Mouse (Mus musculus): ENCODE measurements around the gene Rnf208.

The Rnf208 gene

DNA sequence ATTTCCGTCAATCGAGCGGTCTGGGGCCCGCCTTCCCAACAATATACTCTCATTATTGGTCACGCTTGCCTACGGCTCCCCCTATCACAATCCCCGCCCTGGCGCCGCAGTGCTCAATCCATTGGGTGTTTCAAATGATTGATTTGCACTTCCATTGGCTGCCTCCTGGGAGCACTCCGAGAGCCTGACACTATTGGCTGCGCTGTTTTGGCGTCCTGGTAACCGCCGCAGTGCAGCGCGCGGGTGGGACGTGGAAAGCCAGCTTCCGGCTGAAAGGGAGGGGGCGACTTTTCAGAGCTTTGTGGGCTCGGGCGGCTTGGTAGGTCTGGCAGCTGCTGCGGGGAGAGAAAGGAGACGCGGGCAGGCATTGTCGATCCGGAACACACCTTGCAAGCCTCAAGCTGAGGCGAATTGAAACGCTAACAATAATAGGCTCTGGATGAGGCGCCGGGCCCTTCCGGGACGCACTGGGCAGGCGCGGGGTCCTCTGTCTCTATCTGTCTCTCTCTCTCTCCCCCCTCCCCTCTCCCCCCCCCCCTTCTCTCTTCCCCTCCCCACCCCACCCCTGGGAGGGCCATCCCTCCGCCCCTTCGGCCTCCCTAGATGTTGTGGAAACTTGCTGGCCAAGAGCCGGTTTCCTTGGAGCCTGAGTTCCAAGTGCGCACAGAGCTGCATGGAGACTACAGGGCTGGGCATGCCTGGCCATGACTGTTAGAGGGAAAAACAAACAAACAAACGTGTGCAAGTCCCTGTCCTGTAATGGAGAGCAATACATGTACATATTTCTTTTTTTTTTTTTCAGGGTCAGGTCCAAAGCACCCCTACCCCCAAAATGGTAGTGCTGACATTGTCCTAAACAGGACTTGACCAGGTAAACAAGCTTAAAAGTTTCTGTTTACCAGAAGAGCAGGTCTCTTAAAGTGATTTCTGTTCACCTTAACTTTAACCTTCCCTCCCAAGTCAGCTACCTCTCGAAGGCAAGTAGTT lies 17.0 kb upstream of the Rnf208 start:
- peak; percentile 99 for DNase-seq (ENCODE audit: low spot score in 2 of 2)

DNA sequence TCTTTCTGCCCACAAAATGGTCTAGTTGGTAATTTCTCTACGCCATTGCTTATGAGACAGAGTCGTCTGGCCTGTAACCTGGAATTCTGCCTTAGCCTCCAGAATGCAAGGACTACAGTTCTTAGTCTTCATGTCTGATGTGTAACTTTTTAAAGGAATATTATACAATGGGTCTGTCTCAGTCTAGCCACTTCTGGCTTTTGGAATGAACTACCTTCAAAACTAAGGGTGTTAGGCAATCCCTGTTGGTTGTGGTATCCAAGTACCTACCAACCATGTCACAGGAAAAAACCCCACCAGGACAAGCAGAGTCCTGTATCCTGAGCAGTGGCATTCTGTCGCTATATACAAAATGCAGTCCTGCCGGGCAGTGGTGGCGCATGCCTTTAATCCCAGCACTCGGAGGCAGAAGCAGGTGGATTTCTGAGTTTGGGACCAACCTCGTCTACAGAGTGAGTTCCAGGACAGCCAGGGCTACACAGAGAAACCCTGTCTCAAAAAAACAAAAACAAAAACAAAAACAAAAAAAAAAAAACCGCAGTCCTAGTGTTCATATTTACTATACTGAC lies 16.2 kb upstream of the Rnf208 start:
- DNase-seq (ENCODE audit: low spot score in 2 of 2), result no peak

DNA sequence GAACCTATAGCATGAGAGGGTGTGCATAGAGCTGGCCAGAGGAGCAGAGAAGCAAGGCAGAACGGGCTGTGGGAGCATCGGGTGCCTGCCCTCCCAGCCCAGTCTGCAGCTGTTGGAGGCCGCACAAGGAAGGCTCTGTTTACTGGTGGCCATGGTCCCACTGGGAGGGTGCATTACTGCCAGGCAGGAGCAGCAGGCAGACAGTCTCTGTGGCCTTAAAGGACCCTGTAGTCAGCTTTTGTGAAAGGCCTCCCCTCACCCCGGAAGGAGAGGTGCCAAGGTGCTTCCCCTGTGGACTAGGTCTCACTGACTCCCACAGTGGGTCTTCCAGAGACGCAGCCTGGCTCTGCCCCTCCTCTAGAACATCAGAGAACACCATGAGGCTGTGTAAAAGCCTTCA lies 15.2 kb upstream of the Rnf208 start:
- DNase-seq (ENCODE audit: low spot score in 2 of 2), result peak; percentile 31 to 44

DNA sequence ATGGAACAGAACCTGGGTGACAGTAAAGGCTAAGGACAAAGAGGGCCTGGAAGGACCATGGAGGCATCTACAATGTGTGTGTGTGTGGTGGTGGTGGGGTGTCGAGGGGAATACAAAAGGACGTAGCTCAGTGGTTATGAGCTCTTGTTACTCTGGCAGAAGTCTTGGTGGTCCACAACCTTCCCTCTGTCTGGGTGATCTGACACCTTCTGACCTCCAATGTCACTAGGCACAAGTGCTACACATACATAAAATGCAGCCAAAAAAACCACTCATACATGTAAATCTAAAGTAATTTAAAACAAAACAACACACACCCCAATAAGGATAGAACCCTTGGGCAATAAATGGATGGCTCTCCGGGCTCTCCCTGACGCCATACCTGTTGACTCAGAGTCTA lies 14.6 kb upstream of the Rnf208 start:
- no peak for DNase-seq (ENCODE audit: low spot score in 2 of 2)

DNA sequence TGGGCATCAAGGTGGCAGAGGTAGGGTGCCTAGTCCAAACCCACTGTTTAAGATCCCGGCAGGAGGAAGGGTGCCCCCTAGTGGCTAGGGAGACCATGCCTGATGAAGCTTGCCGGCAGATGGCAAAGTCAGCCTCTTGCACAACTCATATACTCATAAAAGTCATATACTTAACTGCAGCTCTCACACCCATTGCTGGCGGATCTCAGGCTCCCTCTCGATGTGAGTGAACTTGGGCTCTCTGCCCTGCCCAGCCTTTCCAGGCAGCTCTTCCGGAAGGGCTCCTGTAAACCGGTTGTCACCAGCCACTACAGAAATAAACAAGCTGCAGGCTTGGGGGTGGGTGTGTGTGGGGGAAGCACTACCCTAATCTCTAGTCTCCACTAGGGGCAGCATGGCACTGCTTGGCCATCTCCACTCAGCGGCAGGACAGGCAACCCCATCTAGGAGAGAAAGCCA lies 13.6 kb upstream of the Rnf208 start:
- DNase-seq (ENCODE audit: low spot score in 2 of 2), result peak; percentile 81 to 86

- no peak for DNase-seq (ENCODE audit: low spot score in 2 of 2)
Measured at GRCm38 (mm10) chr2:25228995-25229530, 13.0 kb upstream of the Rnf208 start.

GRCm38 (mm10) chr2:25229582-25229981 lies 12.5 kb upstream of the Rnf208 start:
- no peak for DNase-seq (ENCODE audit: low spot score in 2 of 2)

DNA sequence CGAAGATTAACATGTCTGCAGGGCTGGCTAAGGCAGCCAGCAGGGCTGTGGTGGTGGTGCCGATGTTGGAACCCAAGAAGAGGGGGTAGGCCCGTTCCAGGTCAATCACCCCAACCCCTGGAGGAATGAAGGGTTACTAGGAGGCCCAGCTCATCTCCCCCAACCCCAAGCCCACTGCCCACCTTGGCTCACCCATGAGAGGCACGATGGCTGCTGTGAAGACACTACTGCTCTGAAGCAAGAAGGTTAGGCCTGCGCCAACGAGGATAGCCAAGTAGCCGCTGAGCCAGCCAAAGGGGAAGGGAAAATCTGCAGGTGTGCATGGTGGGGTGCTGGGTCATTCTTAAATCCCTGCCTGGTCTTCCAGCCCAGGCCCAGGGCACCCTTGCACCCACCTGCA lies 11.5 kb upstream of the Rnf208 start:
- DNase-seq (ENCODE audit: low spot score in 2 of 2), result no peak

- no peak for DNase-seq (ENCODE audit: low spot score in 2 of 2)
Measured at GRCm38 (mm10) chr2:25231038-25231437, 11.0 kb upstream of the Rnf208 start.

GRCm38 (mm10) chr2:25233421-25233820 lies 8.6 kb upstream of the Rnf208 start:
- no peak for DNase-seq (ENCODE audit: low spot score in 2 of 2)

DNA sequence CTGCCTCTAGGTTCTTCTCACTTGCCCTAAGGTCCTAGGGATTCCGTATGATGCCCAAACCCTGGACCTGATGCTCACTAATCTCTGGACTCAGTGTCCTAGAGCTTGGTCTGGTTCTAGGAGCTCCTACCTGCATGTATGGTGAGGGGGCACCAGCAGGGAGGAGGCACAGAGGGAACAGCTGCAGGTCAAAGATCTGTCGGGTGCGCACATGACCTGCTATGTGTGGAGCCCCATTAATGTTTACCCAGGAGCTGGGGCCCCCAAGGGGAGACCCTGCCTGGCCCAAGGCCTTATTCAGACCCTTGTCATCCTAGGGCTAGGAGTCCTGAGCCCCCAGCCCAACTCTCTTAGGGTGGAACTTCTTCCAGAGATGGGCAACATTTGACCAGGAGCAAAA lies 8.0 kb upstream of the Rnf208 start, which contains the start of gene Slc34a3:
TSS of gene Slc34a3 (minus strand) at position 315 of the 400 bp plus-strand sequence.
- no peak for DNase-seq (ENCODE audit: low spot score in 2 of 2)

- no peak for DNase-seq (ENCODE audit: low spot score in 2 of 2)
Measured at GRCm38 (mm10) chr2:25234551-25235220, 7.4 kb upstream of the Rnf208 start.

DNA sequence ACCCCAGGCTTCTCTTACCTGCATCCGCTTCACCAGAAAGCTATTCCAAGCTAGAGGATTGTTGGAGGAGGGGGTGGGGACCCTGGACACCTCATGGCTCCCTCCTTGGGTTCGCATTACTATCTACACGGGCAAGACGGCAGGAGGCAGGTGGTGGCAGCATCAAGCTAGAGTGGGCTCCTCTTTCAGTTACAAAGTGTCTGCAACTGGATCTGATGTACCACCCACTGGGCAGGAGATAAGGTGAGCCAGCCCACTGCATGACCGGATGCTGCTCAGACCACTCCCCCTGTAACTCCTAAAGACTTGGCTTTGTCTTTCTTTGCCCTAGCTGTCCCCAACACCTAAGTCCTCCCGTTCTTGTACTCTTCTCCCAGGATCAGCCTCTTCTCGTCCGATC lies 5.4 kb upstream of the Rnf208 start, which contains the start of gene Rnf224:
TSS of gene Rnf224 (minus strand) at position 174 of the 400 bp plus-strand sequence.
- DNase-seq (ENCODE audit: low spot score in 2 of 2), result no peak

- DNase-seq (ENCODE audit: low spot score in 2 of 2), result no peak
Measured at GRCm38 (mm10) chr2:25237522-25237921, 4.5 kb upstream of the Rnf208 start.

- no peak for DNase-seq (ENCODE audit: low spot score in 2 of 2)
Measured at GRCm38 (mm10) chr2:25238106-25238505, 3.9 kb upstream of the Rnf208 start.

DNA sequence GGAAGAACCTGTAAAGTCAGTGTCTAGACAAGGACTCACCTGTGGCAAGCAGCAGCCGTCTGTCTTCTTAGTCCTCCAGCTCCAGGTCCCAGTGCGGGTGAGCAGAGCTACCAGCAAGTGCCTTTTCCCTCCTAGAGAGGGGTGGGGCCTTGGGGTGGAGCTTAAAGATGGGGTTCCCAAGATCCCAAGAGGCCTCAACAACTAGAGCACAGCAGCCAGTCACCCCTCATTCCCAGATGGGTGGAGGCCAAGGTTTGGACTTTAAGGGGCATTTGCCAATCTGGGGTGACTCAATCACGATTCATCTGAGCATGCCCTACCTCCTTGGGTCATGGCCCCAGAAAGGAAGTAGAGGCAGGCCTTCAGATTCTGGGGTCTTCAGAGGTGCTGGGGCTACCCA lies 2.3 kb upstream of the Rnf208 start:
- DNase-seq (ENCODE audit: low spot score in 2 of 2), result no peak

DNA sequence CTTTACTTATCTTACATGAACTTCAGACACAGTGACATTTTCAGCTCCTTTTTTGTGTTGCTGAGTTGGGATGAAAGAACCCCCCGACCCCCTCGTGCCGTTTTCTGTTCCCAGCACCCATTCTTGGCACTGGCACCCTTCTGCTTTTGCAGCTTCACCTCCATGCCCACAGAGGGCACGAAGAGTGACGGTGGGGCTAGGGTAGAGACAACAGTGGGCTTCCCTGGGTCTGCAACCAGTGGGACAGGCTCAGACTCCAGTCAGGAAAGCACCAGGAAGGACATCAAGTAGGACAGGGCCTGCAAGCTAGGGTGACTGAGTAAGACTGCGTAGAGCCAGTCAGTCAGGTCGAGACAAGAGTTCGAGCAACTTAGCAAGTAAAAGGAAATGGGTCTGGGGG lies 1.7 kb upstream of the Rnf208 start:
- DNase-seq (ENCODE audit: low spot score in 2 of 2), result no peak

DNA sequence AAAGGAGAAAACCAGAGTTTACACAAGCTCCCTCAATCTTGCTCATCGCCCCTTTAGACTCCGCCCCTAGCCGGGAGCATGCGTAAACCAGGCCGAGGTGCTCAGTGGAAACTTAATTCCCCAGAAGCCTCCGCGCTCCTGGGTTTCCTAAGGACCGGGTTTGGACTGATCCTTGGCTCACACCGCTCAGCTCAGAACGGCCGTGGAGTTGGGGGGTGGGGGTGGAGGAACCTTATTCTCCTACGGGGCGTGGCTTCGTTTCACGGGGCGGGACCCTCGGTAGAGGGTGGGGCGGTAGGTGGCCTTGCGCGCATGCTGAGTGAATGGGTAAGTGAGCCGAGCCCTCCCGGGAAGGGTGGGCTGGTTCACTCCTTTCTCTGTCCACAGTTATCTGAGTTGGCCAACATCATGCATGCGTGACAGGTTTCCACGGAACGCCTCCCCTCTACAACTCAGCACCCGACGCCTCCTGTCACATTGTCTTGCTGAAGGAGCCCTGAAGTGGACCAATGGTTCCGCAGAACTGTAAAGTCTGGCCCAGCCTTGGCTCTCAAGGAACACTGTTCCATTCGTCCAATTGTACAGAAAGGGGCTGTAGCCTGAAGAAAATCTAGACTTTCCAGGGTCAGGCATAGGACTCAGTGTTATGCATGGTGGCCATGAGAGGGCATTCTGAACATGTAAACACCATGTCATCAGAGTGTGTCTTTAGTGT lies 1.2 kb upstream of the Rnf208 start:
- peak; percentile 69 to 70 for DNase-seq (ENCODE audit: low spot score in 2 of 2)

DNA sequence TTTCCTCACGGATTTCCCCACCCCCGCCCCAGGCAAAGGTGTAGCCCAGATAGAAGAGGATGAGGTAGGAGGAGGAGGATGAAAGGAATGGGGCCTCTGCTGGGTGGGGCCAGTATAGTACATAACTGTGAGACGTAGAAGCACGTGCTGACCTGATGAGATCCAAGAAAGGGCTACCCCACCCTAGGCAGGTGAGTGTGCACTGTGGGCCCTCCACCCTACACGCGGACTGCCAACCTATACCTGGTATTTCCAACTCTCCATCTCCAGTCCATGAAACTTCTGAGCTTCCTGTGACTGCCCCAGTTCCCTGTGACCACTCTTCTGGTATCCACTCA lies 648 bp upstream of the Rnf208 start:
- no peak for DNase-seq (ENCODE audit: low spot score in 2 of 2)

- DNase-seq (ENCODE audit: low spot score in 2 of 2), result no peak
Measured at GRCm38 (mm10) chr2:25243342-25243741, 1.3 kb downstream of the Rnf208 start.

DNA sequence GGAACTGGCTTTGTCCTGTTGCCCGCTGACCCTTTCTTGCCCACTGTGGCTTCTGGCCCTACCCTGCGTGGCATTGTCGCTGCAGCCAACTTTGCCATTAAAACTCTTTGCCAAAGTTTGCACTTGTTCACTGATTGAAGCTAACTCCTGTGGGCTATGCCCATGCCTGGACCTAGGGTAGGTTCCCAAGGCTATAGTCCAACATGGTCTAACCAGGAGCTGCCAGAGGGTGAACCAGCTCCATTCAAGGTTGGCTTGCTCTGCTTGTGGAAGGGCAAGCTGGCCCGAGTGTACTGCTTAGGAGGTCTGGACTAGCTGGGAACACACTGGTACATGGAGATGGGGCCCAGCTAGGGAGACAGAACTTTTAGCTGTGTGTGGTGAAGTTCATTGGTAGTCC lies 2.1 kb downstream of the Rnf208 start:
- no peak for DNase-seq (ENCODE audit: low spot score in 2 of 2)
